26 mouse cellular contexts compared by ENCODE assay signal in the genomic region with DNA sequence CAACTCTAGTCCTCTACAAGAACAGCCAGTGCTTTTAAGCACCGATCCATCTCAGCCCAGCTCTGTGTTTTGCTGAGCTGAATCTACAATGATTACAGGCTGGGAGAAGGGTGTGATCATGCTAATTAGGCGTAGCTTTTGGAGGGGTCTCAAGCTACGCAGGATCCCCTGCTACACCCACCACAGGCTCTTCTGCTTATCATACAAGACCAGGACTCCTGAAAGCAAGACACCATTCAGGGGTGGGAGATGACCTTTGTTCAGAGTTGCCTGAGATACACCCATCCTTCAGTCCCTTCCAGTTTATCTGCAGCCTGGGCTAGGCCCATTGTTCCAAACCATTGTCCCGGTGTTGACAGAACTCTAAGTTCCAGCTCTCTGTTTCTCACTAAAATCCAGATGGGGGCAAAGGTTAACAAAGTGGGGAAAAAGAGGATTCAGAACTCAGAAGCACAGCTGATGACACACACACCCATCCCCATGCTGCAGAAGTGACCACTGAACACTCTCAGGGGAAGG. TPM values are rescaled to one million over a fixed set of nuclear protein-coding genes. Genes with fewer than 3 reads are reported as not detected.
DNase-seq lines count a peak whose midpoint lies in the region; ATAC-seq and TF ChIP-seq lines count a peak whose summit lies in the region.
"Had no signal": no experiment of that assay in that cellular context is flagged by ENCODE, and none has a peak within 500 bp of the region (broad histone marks: within the 10 kb centered on the region; RNA-seq: fewer than 3 reads in every experiment).

No protein-coding gene starts in this region.

- H3K4me1 ChIP-seq in heart, embryonic 10.5 days = peaks cover 75% of the 10 kb centered on the region
- peaks cover 39% of the 10 kb centered on the region for H3K4me1 ChIP-seq in liver, embryonic 11.5 days (replicated peaks; ENCODE audit: control insufficient read depth, insufficient read depth, low read length)
- H3K4me1 ChIP-seq in liver, postnatal 0 days (ENCODE audit: insufficient read depth) = no peaks in the 10 kb centered on the region
- H3K4me1 ChIP-seq in limb, embryonic 10.5 days = peaks cover 61% of the 10 kb centered on the region
- H3K4me1 ChIP-seq: forebrain, embryonic 13.5 days; hindbrain, embryonic 13.5 days had no signal

- H3K9ac ChIP-seq in liver, embryonic 11.5 days (ENCODE audit: low read depth, low read length) = no peak overlapping the region
- no peak overlapping the region for H3K9ac ChIP-seq in liver, postnatal 0 days (replicated peaks)
- H3K9ac ChIP-seq: forebrain, embryonic 13.5 days; forebrain, postnatal 0 days; heart, embryonic 12.5 days; hindbrain, embryonic 13.5 days had no signal

- DNase-seq in heart, embryonic 10.5 days (ENCODE audit: low spot score) = no peak
- DNase-seq in heart, adult 9 months (ENCODE audit: low spot score in 2 of 2) = no peak
- DNase-seq in liver, embryonic 11.5 days (ENCODE audit: low spot score) = no peak
- DNase-seq in liver, postnatal 0 days = no peak
- no peak for DNase-seq in limb, embryonic 10.5 days (ENCODE audit: low spot score)
- DNase-seq in yolk sac, embryonic 10.5 days (ENCODE audit: low spot score) = peak; percentile 73
- DNase-seq in gastrocnemius, postnatal 10 days = no peak
- DNase-seq: adrenal gland, postnatal 14 days; cerebellum, adult 2 months; cerebellum, postnatal 10 days; forebrain, postnatal 0 days; gastrocnemius, postnatal 25 days had no signal

- 0 out of 2 replicates have a peak, but pooled peaks cover 12% of the 10 kb centered on the region for H3K27me3 ChIP-seq in heart, embryonic 10.5 days (ENCODE audit: insufficient read depth, poor library complexity, severe bottlenecking)
- no peaks in the 10 kb centered on the region for H3K27me3 ChIP-seq in liver, embryonic 11.5 days (replicated peaks; ENCODE audit: control insufficient read depth, insufficient read depth, low read length)
- no peaks in the 10 kb centered on the region for H3K27me3 ChIP-seq in liver, postnatal 0 days (ENCODE audit: insufficient read depth, low read length)
- H3K27me3 ChIP-seq in limb, embryonic 10.5 days (ENCODE audit: low read depth, poor library complexity, severe bottlenecking) = peaks cover 54% of the 10 kb centered on the region
- H3K27me3 ChIP-seq: heart, embryonic 12.5 days; Patski had no signal

- no peak overlapping the region for H3K4me3 ChIP-seq in heart, embryonic 10.5 days
- no peak overlapping the region for H3K4me3 ChIP-seq in liver, embryonic 11.5 days (ENCODE audit: low read depth, low read length)
- no peak overlapping the region for H3K4me3 ChIP-seq in liver, postnatal 0 days (ENCODE audit: low read depth, low read length)
- no peak overlapping the region for H3K4me3 ChIP-seq in limb, embryonic 10.5 days
- H3K4me3 ChIP-seq: embryonic facial prominence, embryonic 10.5 days; forebrain, embryonic 13.5 days; heart, embryonic 12.5 days; hindbrain, embryonic 13.5 days had no signal

- no peak for TF ChIP-seq EP300 in liver, postnatal 0 days (IDR thresholded peaks at IDR 0.05; ENCODE audit: low read depth)

- H3K9me3 ChIP-seq in heart, embryonic 10.5 days = no peaks in the 10 kb centered on the region
- no peaks in the 10 kb centered on the region for H3K9me3 ChIP-seq in liver, embryonic 11.5 days (ENCODE audit: control insufficient read depth, low read length)
- H3K9me3 ChIP-seq in liver, postnatal 0 days (ENCODE audit: low read length) = no peaks in the 10 kb centered on the region
- no peaks in the 10 kb centered on the region for H3K9me3 ChIP-seq in limb, embryonic 10.5 days (replicated peaks)
- H3K9me3 ChIP-seq: embryonic facial prominence, embryonic 10.5 days; forebrain, embryonic 13.5 days; heart, embryonic 12.5 days; hindbrain, embryonic 13.5 days had no signal

- H3K36me3 ChIP-seq in heart, embryonic 10.5 days = no peaks in the 10 kb centered on the region
- no peaks in the 10 kb centered on the region for H3K36me3 ChIP-seq in liver, embryonic 11.5 days (ENCODE audit: control insufficient read depth, insufficient read depth, low read length)
- no peaks in the 10 kb centered on the region for H3K36me3 ChIP-seq in liver, postnatal 0 days (replicated peaks; ENCODE audit: insufficient read depth, low read length)
- H3K36me3 ChIP-seq in limb, embryonic 10.5 days = no peaks in the 10 kb centered on the region
- H3K36me3 ChIP-seq: embryonic facial prominence, embryonic 10.5 days; heart, embryonic 12.5 days; hindbrain, embryonic 13.5 days had no signal

- TF ChIP-seq CTCF in liver, postnatal 0 days (IDR thresholded peaks at IDR 0.05; ENCODE audit: low read depth) = no peak

- no peak overlapping the region for H3K4me2 ChIP-seq in liver, embryonic 11.5 days
- no peak overlapping the region for H3K4me2 ChIP-seq in liver, postnatal 0 days (ENCODE audit: low read depth, low read length)
- H3K4me2 ChIP-seq: forebrain, embryonic 13.5 days; heart, embryonic 12.5 days; hindbrain, embryonic 13.5 days had no signal

- peak overlapping the region; percentile 91 for H3K27ac ChIP-seq in heart, embryonic 10.5 days
- H3K27ac ChIP-seq in liver, embryonic 11.5 days (ENCODE audit: low read depth, low read length) = no peak overlapping the region
- H3K27ac ChIP-seq in liver, postnatal 0 days (ENCODE audit: low read depth) = no peak overlapping the region
- 0 out of 2 replicates have a peak overlapping the region, but pooled peaks have one; percentile 72 for H3K27ac ChIP-seq in limb, embryonic 10.5 days
- H3K27ac ChIP-seq: forebrain, embryonic 13.5 days; hindbrain, embryonic 13.5 days had no signal

- 61% methylated on average over 4 of the region's 4 CpGs for WGBS in heart, embryonic 10.5 days
- WGBS in liver, embryonic 11.5 days = 49% methylated on average over 4 of the region's 4 CpGs
- 71% methylated on average over 4 of the region's 4 CpGs for WGBS in liver, postnatal 0 days (ENCODE audit: insufficient replicate concordance)
- 82% methylated on average over 4 of the region's 4 CpGs for whole genome bisulfite sequencing in limb, embryonic 10.5 days

- ATAC-seq in liver, embryonic 11.5 days (replicated peaks; ENCODE audit: low FRiP score) = peak; percentile 73
- no peak for ATAC-seq in liver, postnatal 0 days
- ATAC-seq: activated CD4-positive, CD25-positive, alpha-beta regulatory T cell, adult 4 months; forebrain, embryonic 13.5 days; forebrain, postnatal 0 days; Patski had no signal

RNA-seq across cellular contexts. Expression of gene Pth1r, which starts 6.0 kb away (rescaled TPM):
- 41.3 and 49.7 TPM in 2 replicates for polyA plus RNA-seq in heart, embryonic 10.5 days (2016; fragmentation: Nextera tagmentation; extraction: Ambion mirVana)
- 11.0 and 11.7 TPM in 2 replicates for polyA plus RNA-seq in liver, embryonic 11.5 days (2014; fragmentation: Nextera tagmentation; extraction: Ambion mirVana)
- polyA plus RNA-seq in liver, postnatal 0 days (2015; fragmentation: Nextera tagmentation; extraction: Ambion mirVana) = 5.2 and 5.3 TPM in 2 replicates
- polyA plus RNA-seq in limb, embryonic 10.5 days (2016; fragmentation: Nextera tagmentation; extraction: Ambion mirVana) = 36.3 and 49.2 TPM in 2 replicates
- 10 to 100 TPM in 1 of 2 experiments, 1 to 10 TPM in 1; 4.1 to 11.8 TPM for total RNA-seq in gastrocnemius, postnatal 10 days (2021)
- polyA plus RNA-seq: activated CD4-positive, CD25-positive, alpha-beta regulatory T cell, adult 4 months had no signal

RNA-seq across cellular contexts. Expression of gene Myl3, which starts 11.3 kb away (rescaled TPM):
- 1,835 and 3,713 TPM in 2 replicates for polyA plus RNA-seq in heart, embryonic 10.5 days (2016; fragmentation: Nextera tagmentation; extraction: Ambion mirVana)
- polyA plus RNA-seq in liver, embryonic 11.5 days (2014; fragmentation: Nextera tagmentation; extraction: Ambion mirVana) = 2.1 and 6.8 TPM in 2 replicates
- polyA plus RNA-seq in liver, postnatal 0 days (2015; fragmentation: Nextera tagmentation; extraction: Ambion mirVana) = 0.52 and 2.0 TPM in 2 replicates
- polyA plus RNA-seq in limb, embryonic 10.5 days (2016; fragmentation: Nextera tagmentation; extraction: Ambion mirVana) = 1.7 and 3.5 TPM in 2 replicates
- total RNA-seq in gastrocnemius, postnatal 10 days (2021) = 100 to 1,000 TPM; 260 to 321 TPM
- total RNA-seq: granulocyte monocyte progenitor cell, adult 5-6 weeks; MEL had no signal
- polyA plus RNA-seq: activated CD4-positive, CD25-positive, alpha-beta regulatory T cell, adult 4 months; C2C12 had no signal

RNA-seq across cellular contexts. Expression of gene Prss42, which starts 45.0 kb away (rescaled TPM):
- not detected in 2 replicates for polyA plus RNA-seq in heart, embryonic 10.5 days (2016; fragmentation: Nextera tagmentation; extraction: Ambion mirVana)
- polyA plus RNA-seq in liver, embryonic 11.5 days (2014; fragmentation: Nextera tagmentation; extraction: Ambion mirVana) = not detected in 2 replicates
- not detected in 2 replicates for polyA plus RNA-seq in liver, postnatal 0 days (2015; fragmentation: Nextera tagmentation; extraction: Ambion mirVana)
- polyA plus RNA-seq in limb, embryonic 10.5 days (2016; fragmentation: Nextera tagmentation; extraction: Ambion mirVana) = not detected in 2 replicates
- not detected for total RNA-seq in gastrocnemius, postnatal 10 days (2021)
- total RNA-seq: adrenal gland, adult 18-20 months; adrenal gland, postnatal 14 days; forebrain, postnatal 0 days; gastrocnemius, adult 18-20 months; gastrocnemius, postnatal 25 days; granulocyte monocyte progenitor cell, adult 5-6 weeks; heart, postnatal 25 days; MEL had no signal
- polyA plus RNA-seq: activated CD4-positive, CD25-positive, alpha-beta regulatory T cell, adult 4 months; C2C12; cerebellum, adult 2 months; embryonic facial prominence, embryonic 10.5 days; embryonic facial prominence, embryonic 14.5 days; forebrain, embryonic 13.5 days; forebrain, postnatal 0 days; heart, embryonic 16.5 days; hindbrain, embryonic 13.5 days; Patski had no signal

Comparison
In these comparisons a context has a peak if more than half of its experiments do, and no peak if none do; other contexts are left out.
1. H3K27ac ChIP-seq: peak in heart, embryonic 10.5 days (single experiment) and limb, embryonic 10.5 days (single experiment); none in liver, embryonic 11.5 days (single experiment) and liver, postnatal 0 days (single experiment).
2. RNA of gene Myl3, which starts 11.3 kb away (polyA plus RNA-seq): 1,835 to 3,713 TPM in heart, embryonic 10.5 days; 2.1 to 6.8 TPM in liver, embryonic 11.5 days, 1.7 to 3.5 TPM in limb, embryonic 10.5 days and 0.52 to 2.0 TPM in liver, postnatal 0 days; every median in the first group is over 100 times any median in the second.